Mouse (Mus musculus) adrenal gland, adult (tissue): ENCODE measurements around the gene Eps8.

Experiments used
- DNase-seq, 2 experiments: peaks; one replicate each; pipeline ENCODE4 v3.0.0; 2022 to 2023; ENCODE audit warnings: low spot score in 1 of 2; ENCODE audit not compliant: inconsistent age in 2 of 2

The Eps8 gene

GRCm38 (mm10) chr6:137654776-137655175, at the start of gene Eps8:
TSS of gene Eps8 (minus strand) at chr6:137654876.
- no peak for DNase-seq

GRCm38 (mm10) chr6:137703431-137703830, 48.8 kb upstream of the Eps8 start:
- no peak for DNase-seq

GRCm38 (mm10) chr6:137702918-137703317, 48.2 kb upstream of the Eps8 start:
- DNase-seq, result peak; percentile 74 to 94

GRCm38 (mm10) chr6:137702186-137702585, 47.5 kb upstream of the Eps8 start:
- DNase-seq, result peak in 1 of 2 experiments; percentile 44

GRCm38 (mm10) chr6:137699434-137699833, 44.8 kb upstream of the Eps8 start:
- DNase-seq, result no peak

- DNase-seq, result peak in 1 of 2 experiments; percentile 36
Observed at GRCm38 (mm10) chr6:137696445-137697204, 41.9 kb upstream of the Eps8 start.

GRCm38 (mm10) chr6:137695046-137695445, 40.4 kb upstream of the Eps8 start:
- peak; percentile 73 to 87 for DNase-seq

GRCm38 (mm10) chr6:137694310-137694709, 39.6 kb upstream of the Eps8 start:
- DNase-seq, result no peak

- DNase-seq, result peak; percentile 70 to 90
Observed at GRCm38 (mm10) chr6:137690550-137691119, 36.0 kb upstream of the Eps8 start.

- DNase-seq, result peak; percentile 31 to 63
Observed at GRCm38 (mm10) chr6:137688506-137689105, 33.9 kb upstream of the Eps8 start.

GRCm38 (mm10) chr6:137688079-137688478, 33.4 kb upstream of the Eps8 start:
- DNase-seq, result peak in 1 of 2 experiments; percentile 40

- no peak for DNase-seq
Observed at GRCm38 (mm10) chr6:137687667-137688066, 33.0 kb upstream of the Eps8 start.

- no peak for DNase-seq
Observed at GRCm38 (mm10) chr6:137682629-137683028, 28.0 kb upstream of the Eps8 start.

- DNase-seq, result peak in 1 of 2 experiments; percentile 61
Observed at GRCm38 (mm10) chr6:137681000-137681399, 26.3 kb upstream of the Eps8 start.

GRCm38 (mm10) chr6:137676581-137676980, 21.9 kb upstream of the Eps8 start:
- no peak for DNase-seq

GRCm38 (mm10) chr6:137675556-137675955, 20.9 kb upstream of the Eps8 start:
- DNase-seq, result peak; percentile 42 to 84

- DNase-seq, result no peak
Observed at GRCm38 (mm10) chr6:137673301-137673700, 18.6 kb upstream of the Eps8 start.

GRCm38 (mm10) chr6:137671561-137671960, 16.9 kb upstream of the Eps8 start:
- no peak for DNase-seq

GRCm38 (mm10) chr6:137670820-137671219, 16.1 kb upstream of the Eps8 start:
- DNase-seq, result no peak

- no peak for DNase-seq
Observed at GRCm38 (mm10) chr6:137669876-137670275, 15.2 kb upstream of the Eps8 start.

- no peak for DNase-seq
Observed at GRCm38 (mm10) chr6:137669433-137669832, 14.8 kb upstream of the Eps8 start.

GRCm38 (mm10) chr6:137668331-137668730, 13.7 kb upstream of the Eps8 start:
- DNase-seq, result no peak
